Mouse (Mus musculus) inflammation-experienced regulatory T-cells, adult 6 months (primary cell): ENCODE measurements around the gene Spns2. TPM values are rescaled to one million over a fixed set of nuclear protein-coding genes. Genes with fewer than 3 reads are reported as not detected.

Source experiments
- ATAC-seq: one replicate; pipeline ENCODE4 v1.8.0; 2017
- polyA plus RNA-seq, 3 experiments: library from polyadenylated mRNA; unstranded; fragments of 100-300 nt; shearing (Covaris generic); gene quantifications; one replicate each; pipeline ENCODE4 v1.2.1; 2017

Gene Spns2
- polyA plus RNA-seq, 3 experiments from 2014 or later = not detected

GRCm38 (mm10) chr11:72471381-72471780 is 18.3 kb downstream of the Spns2 start:
- ATAC-seq = no peak

- no peak for ATAC-seq
Observed at GRCm38 (mm10) chr11:72470004-72470403, 19.7 kb downstream of the Spns2 start.

DNA sequence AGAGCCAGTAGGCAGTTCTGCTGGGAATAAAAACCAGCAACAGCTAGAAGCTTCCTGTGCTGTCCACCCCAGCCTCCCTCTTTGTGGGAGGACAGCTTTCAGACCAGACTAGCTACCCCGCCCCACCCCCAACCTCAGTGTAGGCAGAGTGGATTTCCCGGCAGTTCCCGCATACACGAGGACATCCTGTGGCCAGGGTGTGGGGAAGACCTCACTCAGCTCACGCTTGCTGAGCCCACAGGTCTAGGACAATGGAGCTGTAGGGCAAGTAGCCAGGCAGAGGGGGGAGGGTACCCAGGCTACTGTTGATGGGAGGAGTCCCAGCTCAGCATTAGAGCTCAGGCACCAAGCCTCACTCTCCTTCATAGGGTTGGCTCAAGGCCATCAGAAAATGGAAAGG is 20.5 kb downstream of the Spns2 start:
- no peak for ATAC-seq

- no peak for ATAC-seq
Observed at GRCm38 (mm10) chr11:72468525-72468924, 21.2 kb downstream of the Spns2 start.

DNA sequence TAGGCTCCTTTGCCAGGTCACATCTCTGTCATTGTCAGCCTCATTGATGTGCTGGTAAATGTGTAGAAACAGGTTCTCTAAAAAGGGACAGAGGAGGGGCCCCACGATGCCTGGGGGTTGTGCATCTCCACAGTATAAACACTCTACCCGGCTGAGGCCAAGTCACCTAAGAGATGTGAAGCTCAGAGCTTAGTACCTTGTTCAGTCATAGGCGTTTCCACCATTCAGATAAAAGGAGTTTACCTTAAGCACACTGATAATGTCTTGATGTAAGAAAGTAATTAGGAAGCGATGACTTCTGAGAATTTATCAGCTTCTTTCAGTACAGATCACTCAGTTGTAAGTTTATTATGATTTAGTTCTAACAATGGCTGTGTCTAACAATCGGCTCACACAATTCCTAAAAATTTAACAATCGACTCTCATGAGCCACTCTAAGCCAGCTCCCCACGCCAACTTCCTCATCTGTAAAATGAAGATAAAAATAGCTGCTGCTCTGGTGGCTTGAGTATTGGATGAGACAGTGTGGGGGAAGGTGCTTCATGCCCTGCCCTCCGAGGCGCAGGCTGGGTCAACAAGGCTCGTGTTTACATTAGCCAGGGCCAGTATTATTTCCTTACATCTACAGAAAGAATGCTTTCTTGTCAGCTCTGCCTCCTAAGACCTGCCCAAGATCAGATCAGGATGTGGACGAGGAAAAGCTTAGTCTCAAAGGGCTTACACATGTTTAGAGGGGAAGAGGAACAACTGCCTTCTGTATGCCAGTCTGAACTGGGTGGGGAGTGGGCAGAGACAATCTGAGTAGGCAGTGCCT is 22.8 kb downstream of the Spns2 start:
- no peak for ATAC-seq

GRCm38 (mm10) chr11:72465978-72466693 is 23.6 kb downstream of the Spns2 start:
- ATAC-seq = no peak

DNA sequence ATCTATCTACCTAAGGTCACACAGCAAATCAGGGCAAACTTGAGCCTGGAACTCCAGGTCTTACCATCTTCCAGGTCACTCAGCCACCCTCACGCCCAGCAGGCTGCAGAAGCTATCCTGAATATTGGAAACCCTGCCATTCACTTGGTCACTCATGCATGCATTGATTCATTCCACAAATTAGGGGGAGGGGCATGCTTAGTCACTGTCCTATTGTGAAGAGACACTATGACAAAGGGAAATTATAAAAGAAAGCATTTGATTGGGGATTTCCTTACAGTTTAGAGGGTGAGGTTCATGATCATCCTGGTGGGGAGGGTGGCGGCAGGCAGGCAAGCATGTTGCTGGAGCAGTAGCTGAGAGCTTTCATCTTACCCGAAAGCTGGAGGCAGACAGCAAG is 24.9 kb downstream of the Spns2 start:
- no peak for ATAC-seq

DNA sequence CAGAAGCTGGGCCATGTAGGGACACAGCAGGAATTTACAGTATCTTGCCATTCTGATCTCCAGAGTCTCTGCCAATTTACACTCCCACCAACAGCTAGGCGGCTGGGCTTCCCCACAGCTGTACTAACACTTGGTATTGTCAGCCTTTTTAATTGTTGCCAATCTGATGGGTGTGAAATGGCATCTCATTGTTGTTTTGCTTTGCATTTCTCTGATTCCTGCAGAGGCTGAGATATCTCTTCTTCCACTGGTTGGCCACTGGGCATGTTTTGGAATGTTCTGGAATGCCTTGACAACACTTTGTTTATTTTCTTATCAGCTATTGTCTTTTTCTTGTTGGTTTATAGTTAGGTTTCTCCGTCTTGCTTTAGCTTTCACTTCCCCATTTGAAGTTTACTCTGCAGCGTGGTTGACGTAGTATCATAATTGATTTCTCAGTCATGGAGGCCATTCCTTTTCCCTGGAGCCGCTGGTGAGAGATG is 28.2 kb downstream of the Spns2 start:
- no peak for ATAC-seq

DNA sequence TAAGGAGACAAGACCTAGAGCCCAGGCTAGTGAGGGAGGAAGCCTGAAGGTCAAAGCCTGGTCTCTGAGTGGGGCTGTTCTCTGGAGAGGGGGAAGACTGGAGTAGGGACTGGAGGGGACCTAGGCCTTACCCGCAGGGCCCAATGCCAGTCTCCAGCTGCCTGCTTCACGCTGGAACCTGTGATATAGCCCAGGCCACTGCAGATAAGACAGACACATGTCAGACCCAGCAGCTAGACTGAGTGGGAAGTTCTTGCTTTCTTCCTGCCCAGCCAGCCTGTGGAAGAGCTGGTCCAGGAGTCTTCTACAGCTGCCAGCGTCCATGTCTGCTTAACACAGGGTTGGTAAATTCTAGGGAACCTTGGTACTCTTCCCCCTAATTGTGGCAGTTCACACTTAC is 31.2 kb downstream of the Spns2 start:
- ATAC-seq = no peak

- ATAC-seq = no peak
Observed at GRCm38 (mm10) chr11:72457995-72458496, 31.7 kb downstream of the Spns2 start.

- no peak for ATAC-seq
Observed at GRCm38 (mm10) chr11:72455694-72456093, 34.0 kb downstream of the Spns2 start.

DNA sequence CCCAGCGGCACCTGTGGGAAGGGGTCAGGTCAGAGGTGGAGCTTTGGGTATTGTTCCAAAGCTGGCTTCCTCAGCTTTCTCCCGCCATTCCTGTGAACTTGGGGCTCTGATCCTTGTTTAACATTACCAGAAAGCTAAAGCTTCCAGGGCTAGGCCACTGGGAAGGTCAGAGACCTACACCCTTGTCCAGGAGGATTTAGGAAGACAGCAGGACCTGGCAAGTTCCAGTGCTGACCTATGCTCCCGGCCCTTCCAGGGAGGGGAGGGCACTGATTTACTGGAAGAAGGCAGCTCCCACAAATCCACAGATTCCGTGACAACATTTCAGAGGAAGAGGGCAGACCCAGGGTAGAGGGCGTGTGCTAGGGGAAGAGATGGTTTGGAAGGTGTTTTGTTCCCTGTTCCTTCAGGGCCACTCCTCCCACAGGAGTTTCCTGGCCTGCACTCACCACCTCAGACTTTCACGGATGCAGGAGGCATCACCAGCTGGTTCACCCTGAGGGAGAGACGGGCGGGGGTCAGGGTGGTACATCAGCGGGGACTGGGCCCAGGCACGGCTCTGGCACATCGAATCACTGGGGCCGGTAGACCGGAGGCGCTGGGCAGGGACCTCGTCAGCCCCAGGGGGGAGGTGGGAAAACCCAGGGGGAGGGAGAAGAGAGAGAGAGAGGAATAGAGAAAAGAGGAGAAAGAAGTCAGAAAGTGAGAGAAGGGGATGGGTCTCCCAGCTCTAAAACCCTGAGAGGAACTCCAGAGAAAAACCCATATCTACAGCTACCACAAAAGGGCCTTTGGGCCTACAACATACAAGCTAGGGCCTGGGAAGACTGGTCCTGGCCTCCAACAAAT is 36.4 kb downstream of the Spns2 start:
- no peak for ATAC-seq

- ATAC-seq = no peak
Observed at GRCm38 (mm10) chr11:72452140-72452665, 37.5 kb downstream of the Spns2 start.

GRCm38 (mm10) chr11:72447475-72447874 is 42.2 kb downstream of the Spns2 start:
- no peak for ATAC-seq

GRCm38 (mm10) chr11:72446311-72447105 is 43.2 kb downstream of the Spns2 start:
- no peak for ATAC-seq

DNA sequence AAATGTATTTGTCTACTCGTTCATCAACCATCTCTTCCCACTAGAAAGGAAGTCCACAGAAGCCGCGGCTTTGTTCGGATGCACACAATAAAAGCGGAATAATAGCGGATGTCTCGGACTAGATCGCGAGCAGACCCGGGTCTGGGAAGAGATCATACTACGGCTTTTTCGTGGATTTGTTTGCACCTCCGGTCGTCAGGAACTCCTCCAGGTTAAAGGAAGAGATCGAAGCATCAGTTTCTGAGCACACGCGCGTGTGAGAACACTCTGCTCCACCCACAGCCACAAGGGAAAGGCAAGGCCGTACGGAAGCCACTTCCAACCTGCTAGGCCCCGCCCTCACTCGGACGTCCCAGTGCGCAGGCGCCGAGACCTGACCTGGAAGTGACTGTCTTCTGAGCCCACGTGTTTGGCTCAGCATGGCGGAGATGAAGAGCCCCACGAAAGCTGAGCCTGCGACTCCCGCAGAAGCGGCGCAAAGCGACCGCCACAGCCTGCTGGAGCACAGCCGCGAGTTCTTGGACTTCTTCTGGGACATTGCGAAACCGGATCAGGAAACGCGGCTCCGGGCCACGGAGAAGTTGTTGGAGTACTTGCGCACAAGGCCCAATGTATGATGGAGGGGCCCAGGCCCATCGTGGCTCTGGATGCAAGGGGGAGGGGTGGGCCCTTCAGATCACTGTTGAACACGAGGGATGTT is 48.6 kb downstream of the Spns2 start, which contains the start of gene Mybbp1a:
TSS of gene Mybbp1a (plus strand) at position 391 of the 700 bp plus-strand sequence.
- ATAC-seq = peak; percentile 98

DNA sequence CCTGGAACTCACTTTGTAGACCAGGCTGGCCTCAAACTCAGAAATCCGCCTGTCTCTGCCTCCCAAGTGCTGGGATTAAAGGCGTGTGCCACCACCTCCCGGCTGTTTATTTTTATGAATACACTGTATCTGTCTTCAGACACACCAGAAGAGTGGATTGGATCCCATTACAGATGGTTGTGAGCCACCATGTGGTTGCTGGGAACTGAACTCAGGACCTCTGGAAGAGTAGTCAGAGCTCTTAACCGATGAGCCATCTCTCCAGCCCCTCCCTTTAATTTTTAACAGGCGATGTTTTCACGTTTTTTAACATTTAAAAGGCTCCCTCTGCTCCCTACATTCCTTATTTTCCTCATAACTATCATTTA is 49.1 kb downstream of the Spns2 start:
- ATAC-seq = peak; percentile 12

GRCm38 (mm10) chr11:72438411-72438810 is 51.3 kb downstream of the Spns2 start:
- no peak for ATAC-seq

- no peak for ATAC-seq
Observed at GRCm38 (mm10) chr11:72436756-72437650, 52.7 kb downstream of the Spns2 start.

DNA sequence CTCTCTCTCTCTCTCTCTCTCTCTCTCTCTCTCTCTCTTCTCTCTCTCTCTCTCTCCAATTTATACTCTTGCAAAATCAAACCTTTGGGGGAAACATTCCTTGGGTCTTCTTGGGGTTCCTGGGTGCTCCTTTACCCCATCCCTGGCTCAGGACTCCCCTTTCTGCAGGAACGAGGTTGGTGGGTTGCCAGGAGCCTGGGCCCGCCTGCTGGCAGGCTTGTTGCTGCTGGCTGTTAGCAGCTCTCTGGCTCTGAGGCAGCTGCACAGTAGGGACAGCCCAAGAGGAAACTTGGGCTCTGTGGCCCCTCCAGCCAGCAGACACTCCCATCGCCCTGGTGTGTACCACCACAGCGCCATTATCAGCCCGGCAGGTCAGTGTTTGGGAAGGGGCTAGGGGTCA is 53.4 kb downstream of the Spns2 start:
- no peak for ATAC-seq
